Mouse (Mus musculus) lung, embryonic 14.5 days (tissue): ENCODE data around the gene 1700012B07Rik. TPM values are rescaled to one million over a fixed set of nuclear protein-coding genes. Genes with fewer than 3 reads are reported as not detected.

Experiments used
- ATAC-seq: fragments of 200-750 bp; cut with Nextera tagmentation; 2 replicates; pipeline ENCODE4 v1.8.0; 2017; ENCODE audit warnings: mild to moderate bottlenecking, moderate TSS enrichment, moderate library complexity; ENCODE audit not compliant: insufficient read depth
- DNase-seq: peaks from one replicate; pipeline ENCODE4 v3.0.0-alpha.2; 2015
- H3K27ac ChIP-seq: fragments of 300-500 bp; sonication (generic); 2 replicates; pipeline ENCODE4 v1.5.1; 2014; ENCODE audit warnings: low read depth, mild to moderate bottlenecking, moderate library complexity
- H3K27me3 ChIP-seq: fragments of 300-500 bp; sonication (generic); 2 replicates; pipeline ENCODE4 v1.6.1; 2014; ENCODE audit warnings: low read length, control low read depth; ENCODE audit not compliant: insufficient read depth
- H3K36me3 ChIP-seq: fragments of 300-500 bp; sonication (generic); 2 replicates; pipeline ENCODE4 v1.6.1; 2014; ENCODE audit warnings: control low read depth; ENCODE audit not compliant: insufficient read depth
- H3K4me1 ChIP-seq: fragments of 300-500 bp; sonication (generic); 2 replicates; pipeline ENCODE4 v1.6.1; 2014; ENCODE audit warnings: antibody characterized with exemption, control low read depth; ENCODE audit not compliant: insufficient read depth
- H3K4me2 ChIP-seq: fragments of 300-500 bp; sonication (generic); 2 replicates; pipeline ENCODE4 v1.6.1; 2014; ENCODE audit warnings: mild to moderate bottlenecking
- H3K4me3 ChIP-seq: fragments of 300-500 bp; sonication (generic); 2 replicates; pipeline ENCODE4 v1.5.1; 2014; ENCODE audit warnings: low read depth, low read length
- H3K9ac ChIP-seq: fragments of 300-500 bp; sonication (generic); 2 replicates; pipeline ENCODE4 v1.6.1; 2014
- H3K9me3 ChIP-seq: fragments of 300-500 bp; sonication (generic); 2 replicates; pipeline ENCODE4 v1.6.1; 2016; ENCODE audit warnings: low read depth, low read length, control low read depth
- CTCF ChIP-seq: IDR thresholded peaks from 2 replicates; pipeline ENCODE4 v1.5.1; 2016; ENCODE audit warnings: antibody characterized with exemption, low read depth
- WGBS: fragments of 180-500 bp; shearing (Covaris S2); extraction: QIAGEN DNeasy Blood & Tissue Kit; methylation state at CpG from one replicate; pipeline ENCODE4 v1.1.7; 2014; 5-methylcytosine and 5-hydroxymethylcytosine counted together
- polyA plus RNA-seq: library from polyadenylated mRNA; unstranded; fragments of >200 nt; fragmentation: Nextera tagmentation; extraction: Ambion mirVana; gene quantifications from 2 replicates; pipeline ENCODE4 v1.2.1, GENCODE M21; 2014

Gene 1700012B07Rik
- polyA plus RNA-seq, 1 experiment from 2014 or later, result not detected

DNA sequence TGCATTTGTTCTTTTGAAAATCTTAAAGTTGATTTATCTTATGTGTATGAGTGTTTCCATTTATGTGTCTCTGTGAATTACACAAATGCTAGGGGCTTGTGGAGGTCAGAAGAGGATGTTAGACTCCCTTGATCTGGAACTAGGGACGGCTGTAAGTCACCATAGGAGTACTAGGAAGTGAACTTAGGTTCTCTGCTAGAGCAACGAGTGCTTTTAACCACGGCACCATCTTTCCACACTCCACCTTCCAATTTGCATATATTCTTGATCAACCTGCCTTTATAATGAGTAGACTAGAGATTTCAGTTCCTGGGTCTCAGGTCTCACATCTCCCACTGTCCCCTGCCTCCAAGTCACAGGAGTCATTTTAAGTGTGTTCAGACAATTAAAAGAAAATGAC, 44.8 kb upstream of the 1700012B07Rik start:
- DNase-seq (no peak), ATAC-seq (no peak)
- H3K27me3 ChIP-seq, result no peaks in the 10 kb centered on the region
- H3K36me3 ChIP-seq, result no peaks in the 10 kb centered on the region
- WGBS, result 57% methylated on average over 3 of the region's 3 CpGs
- H3K27ac ChIP-seq, result no peak overlapping the region
- H3K4me3 ChIP-seq, result no peak overlapping the region
- H3K9me3 ChIP-seq, result no peaks in the 10 kb centered on the region
- TF ChIP-seq CTCF, result no peak
- H3K4me2 ChIP-seq, result no peak overlapping the region
- H3K4me1 ChIP-seq, result no peaks in the 10 kb centered on the region
- H3K9ac ChIP-seq, result no peak overlapping the region

DNA sequence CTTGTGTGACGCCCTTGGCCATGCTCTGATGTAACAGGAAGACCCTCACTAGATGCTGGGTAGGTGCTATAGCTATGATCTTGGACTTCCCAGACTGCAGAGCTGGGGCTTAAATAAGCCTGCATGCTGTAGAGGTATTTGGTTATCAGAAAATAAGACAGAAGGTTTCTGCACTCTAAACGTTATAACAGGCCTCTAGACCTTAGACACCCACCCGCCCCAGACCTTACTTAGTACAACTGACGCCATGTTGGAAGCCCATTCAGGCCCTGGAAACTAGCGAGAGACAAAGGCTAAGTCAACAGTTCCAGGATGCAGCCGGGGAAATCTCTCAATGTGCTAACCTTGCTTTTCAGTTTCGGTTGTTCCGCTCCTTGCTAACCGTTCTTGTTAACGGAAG, 44.2 kb upstream of the 1700012B07Rik start:
- 79% methylated on average over 10 of the region's 10 CpGs for WGBS
- H3K27me3 ChIP-seq, result no peaks in the 10 kb centered on the region
- no peaks in the 10 kb centered on the region for H3K36me3 ChIP-seq
- no peaks in the 10 kb centered on the region for H3K4me1 ChIP-seq
- H3K4me2 ChIP-seq, result no peak overlapping the region
- no peak for TF ChIP-seq CTCF
- no peak overlapping the region for H3K4me3 ChIP-seq
- no peak overlapping the region for H3K9ac ChIP-seq
- no peak overlapping the region for H3K27ac ChIP-seq
- H3K9me3 ChIP-seq, result no peaks in the 10 kb centered on the region
- DNase-seq, result no peak
- no peak for ATAC-seq

DNA sequence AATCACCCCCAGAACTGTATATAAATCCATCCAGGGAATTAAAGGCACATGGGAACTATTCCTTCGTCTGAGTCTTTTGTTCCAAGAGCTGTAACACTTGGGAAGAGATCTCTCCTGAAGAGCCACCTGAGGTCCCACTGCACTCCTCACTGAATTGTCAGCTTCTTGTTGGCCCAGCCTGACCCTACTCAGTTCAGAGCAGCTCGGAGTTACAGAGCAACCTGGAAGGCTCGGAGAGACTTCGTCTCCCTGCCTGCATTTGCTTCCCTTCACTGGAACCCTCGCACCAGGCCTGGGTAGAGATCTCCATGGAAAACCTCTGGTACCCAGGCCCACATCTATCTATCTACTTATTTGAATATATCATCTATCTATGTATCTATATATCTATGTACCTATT, 40.0 kb upstream of the 1700012B07Rik start:
- Histone ChIP-seq H3K4me2 (no peak overlapping the region), H3K4me3 (no peak overlapping the region), H3K36me3 (no peaks in the 10 kb centered on the region), H3K9ac (no peak overlapping the region), H3K27ac (no peak overlapping the region), H3K9me3 (no peaks in the 10 kb centered on the region), H3K27me3 (no peaks in the 10 kb centered on the region), H3K4me1 (no peaks in the 10 kb centered on the region)
- TF ChIP-seq CTCF, result no peak
- ATAC-seq (no peak), DNase-seq (no peak)
- WGBS, result 77% methylated on average over 5 of the region's 5 CpGs

DNA sequence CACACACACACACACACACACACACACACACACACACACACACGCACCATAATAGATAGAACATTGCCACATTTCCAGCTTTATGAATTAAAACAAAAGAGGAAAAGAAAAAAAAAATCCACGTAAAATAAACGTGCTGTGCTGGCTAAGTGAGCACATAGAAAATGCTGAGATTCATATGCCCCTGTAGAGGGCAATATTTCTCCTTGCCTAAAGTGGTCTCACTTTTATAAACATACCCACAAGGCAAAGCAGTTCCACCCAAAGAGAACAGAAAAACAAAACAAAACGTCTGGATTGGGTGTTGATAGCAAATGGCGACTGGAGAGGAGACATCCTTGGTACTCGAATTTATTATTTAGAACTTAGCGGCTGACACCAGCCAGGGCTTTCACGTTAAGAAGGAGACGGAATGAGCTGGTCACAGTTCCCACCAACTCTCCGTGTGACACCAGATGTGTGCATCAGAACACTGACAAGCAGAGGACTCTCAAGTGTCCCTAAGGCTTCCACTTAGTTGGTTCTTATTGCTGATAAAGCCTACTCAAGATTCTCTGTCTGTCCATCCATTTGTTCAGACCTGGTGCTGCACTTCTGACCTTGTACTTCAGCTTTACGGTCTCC, 38.8 kb upstream of the 1700012B07Rik start:
- Histone ChIP-seq H3K9ac (no peak overlapping the region), H3K4me2 (peak overlapping the region; percentile 18; the same call in 1 of the 2 replicates), H3K4me3 (no peak overlapping the region), H3K27ac (no peak overlapping the region), H3K36me3 (no peaks in the 10 kb centered on the region), H3K9me3 (no peaks in the 10 kb centered on the region), H3K27me3 (no peaks in the 10 kb centered on the region), H3K4me1 (no peaks in the 10 kb centered on the region)
- peak; percentile 55 for DNase-seq
- TF ChIP-seq CTCF, result peak; percentile 37
- 48% methylated on average over 11 of the region's 11 CpGs for WGBS
- ATAC-seq, result no peak

- H3K9ac ChIP-seq, result no peak overlapping the region
- H3K4me2 ChIP-seq, result no peak overlapping the region
- WGBS, result 66% methylated on average over 8 of the region's 8 CpGs
- ATAC-seq, result no peak
- DNase-seq, result no peak
- no peaks in the 10 kb centered on the region for H3K9me3 ChIP-seq
- H3K36me3 ChIP-seq, result no peaks in the 10 kb centered on the region
- no peak overlapping the region for H3K4me3 ChIP-seq
- H3K4me1 ChIP-seq, result no peaks in the 10 kb centered on the region
- TF ChIP-seq CTCF, result no peak
- no peak overlapping the region for H3K27ac ChIP-seq
- H3K27me3 ChIP-seq, result no peaks in the 10 kb centered on the region
Measured at GRCm38 (mm10) chr11:109865526-109865925, 37.7 kb upstream of the 1700012B07Rik start.

GRCm38 (mm10) chr11:109863951-109864350, 36.1 kb upstream of the 1700012B07Rik start:
- DNase-seq (no peak), ATAC-seq (no peak)
- Histone ChIP-seq H3K4me3 (no peak overlapping the region), H3K36me3 (no peaks in the 10 kb centered on the region), H3K9ac (no peak overlapping the region), H3K27me3 (no peaks in the 10 kb centered on the region), H3K27ac (no peak overlapping the region), H3K9me3 (no peaks in the 10 kb centered on the region), H3K4me2 (no peak overlapping the region), H3K4me1 (no peaks in the 10 kb centered on the region)
- 76% methylated on average over 7 of the region's 7 CpGs for WGBS
- TF ChIP-seq CTCF, result no peak

DNA sequence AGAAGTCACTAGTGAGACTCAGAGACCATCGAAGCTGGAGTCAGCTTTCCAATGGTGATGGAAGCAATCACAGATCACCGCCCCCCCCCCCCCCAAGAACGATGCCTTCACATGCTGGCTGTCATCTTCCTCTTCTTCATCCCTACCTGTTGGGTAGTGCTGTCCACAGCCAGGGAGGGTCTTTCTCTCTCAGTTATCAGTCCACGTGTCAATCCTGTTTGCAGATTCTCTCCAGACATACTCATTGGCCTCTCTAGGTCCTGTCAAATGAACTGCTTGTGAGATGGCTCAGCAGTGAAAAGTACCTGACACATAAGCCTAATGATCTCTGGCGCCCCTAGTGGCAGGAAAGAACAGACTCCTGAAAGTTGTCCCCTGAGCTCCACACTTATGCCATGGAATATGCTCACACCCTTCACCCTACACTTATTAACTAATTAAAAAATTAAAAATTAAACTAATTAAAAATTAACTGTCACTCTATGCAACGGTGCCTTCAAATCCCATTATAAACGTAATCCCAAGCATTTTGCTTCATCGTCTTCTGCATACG, 35.4 kb upstream of the 1700012B07Rik start:
- no peak overlapping the region for H3K27ac ChIP-seq
- DNase-seq (peak; percentile 81), ATAC-seq (no peak)
- H3K27me3 ChIP-seq, result no peaks in the 10 kb centered on the region
- no peak overlapping the region for H3K4me3 ChIP-seq
- TF ChIP-seq CTCF, result peak; percentile 74
- 65% methylated on average over 9 of the region's 9 CpGs for WGBS
- no peaks in the 10 kb centered on the region for H3K9me3 ChIP-seq
- H3K9ac ChIP-seq, result no peak overlapping the region
- no peak overlapping the region for H3K4me2 ChIP-seq
- no peaks in the 10 kb centered on the region for H3K36me3 ChIP-seq
- H3K4me1 ChIP-seq, result no peaks in the 10 kb centered on the region

DNA sequence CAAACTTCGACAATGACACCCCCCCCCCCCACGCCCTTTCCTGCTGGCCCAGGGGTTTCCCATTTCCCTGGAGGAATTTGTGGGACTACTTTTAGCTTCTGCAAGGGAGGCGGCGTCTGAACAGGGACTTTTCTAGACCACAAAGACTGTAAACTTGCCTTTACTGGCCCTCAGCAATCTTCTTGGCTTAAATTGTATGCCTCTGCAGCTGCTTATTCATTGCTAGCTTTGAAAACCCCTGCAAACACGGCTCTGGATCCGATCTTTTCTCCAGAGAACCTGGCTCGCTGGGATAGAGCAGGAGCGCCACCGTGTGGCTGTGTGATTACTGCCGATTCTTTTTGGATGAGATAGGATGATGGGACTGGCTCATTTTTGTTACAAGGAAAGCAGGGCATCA, 32.7 kb upstream of the 1700012B07Rik start:
- peak; percentile 99 for TF ChIP-seq CTCF
- H3K4me3 ChIP-seq, result no peak overlapping the region
- H3K9me3 ChIP-seq, result no peaks in the 10 kb centered on the region
- H3K4me1 ChIP-seq, result no peaks in the 10 kb centered on the region
- peak overlapping the region; percentile 43 for H3K4me2 ChIP-seq
- no peaks in the 10 kb centered on the region for H3K27me3 ChIP-seq
- DNase-seq, result peak; percentile 98
- no peaks in the 10 kb centered on the region for H3K36me3 ChIP-seq
- H3K9ac ChIP-seq, result no peak overlapping the region
- ATAC-seq, result peak; percentile 64
- 3% methylated on average over 10 of the region's 10 CpGs for WGBS
- peak overlapping the region; percentile 43 for H3K27ac ChIP-seq
